Mouse (Mus musculus) CH12.LX (cell line): ENCODE results near the gene Srgap3. TPM values are rescaled to one million over a fixed set of nuclear protein-coding genes. Genes with fewer than 3 reads are reported as not detected.

Experiments
- DNase-seq: peaks from one replicate; pipeline ENCODE4 v3.0.0-alpha.2; 2013; ENCODE audit errors: extremely low read depth
- H3K27ac ChIP-seq: 2 replicates; pipeline ENCODE4 v1.5.1; 2012; ENCODE audit warnings: low read depth, mild to moderate bottlenecking, control low read depth, moderate library complexity; ENCODE audit not compliant: insufficient read depth
- H3K27me3 ChIP-seq: replicated peaks from 2 replicates; pipeline ENCODE3; 2012; ENCODE audit warnings: inconsistent platforms
- H3K36me3 ChIP-seq, 2 experiments: replicated peaks in 1 of 2; 2 replicates each; pipeline versions ENCODE3 to v1.6.1; 2012; ENCODE audit warnings: inconsistent platforms in 1 of 2, low read length in 1 of 2, mild to moderate bottlenecking in 1 of 2, mixed read lengths in 1 of 2, moderate library complexity in 1 of 2; ENCODE audit not compliant: control insufficient read depth in 1 of 2, insufficient read depth in 1 of 2
- H3K4me1 ChIP-seq, 2 experiments: 2 replicates each; pipeline ENCODE4 v1.6.1; 2012; ENCODE audit warnings: inconsistent platforms in 1 of 2, moderate library complexity in 1 of 2; ENCODE audit not compliant: insufficient read depth in 2 of 2, control insufficient read depth in 1 of 2
- H3K4me2 ChIP-seq: 2 replicates; pipeline ENCODE4 v1.6.1; 2012; ENCODE audit warnings: low read depth, mild to moderate bottlenecking, control low read depth; ENCODE audit not compliant: poor library complexity, insufficient read depth, severe bottlenecking
- H3K4me3 ChIP-seq, 3 experiments: fragments of 150-350 bp in 1 of 3; sonication (generic) in 1 of 3; replicated peaks in 1 of 3; 2 replicates each; pipeline versions ENCODE3 to v1.5.1; 2011 to 2012; ENCODE audit warnings: low read depth in 2 of 3, low read length in 2 of 3, mild to moderate bottlenecking in 2 of 3, moderate library complexity in 2 of 3, control low read depth in 1 of 3, improper control_type of control experiment in 1 of 3, inconsistent platforms in 1 of 3, mixed read lengths in 1 of 3; ENCODE audit not compliant: poor library complexity in 1 of 3
- H3K79me2 ChIP-seq: replicated peaks from 2 replicates; pipeline ENCODE4 v1.6.1; 2012; ENCODE audit warnings: mild to moderate bottlenecking, moderate library complexity; ENCODE audit not compliant: control insufficient read depth, poor library complexity, insufficient read depth, severe bottlenecking; ENCODE audit errors: extremely low read depth
- H3K9ac ChIP-seq: 2 replicates; pipeline ENCODE4 v1.6.1; 2012; ENCODE audit warnings: low read depth, mild to moderate bottlenecking, control low read depth, moderate library complexity; ENCODE audit not compliant: insufficient read depth
- H3K9me3 ChIP-seq: replicated peaks from 2 replicates; pipeline ENCODE3; 2012; ENCODE audit warnings: low read length, inconsistent platforms, mixed read lengths
- BHLHE40 ChIP-seq: IDR thresholded peaks from 2 replicates; pipeline ENCODE4 v1.6.1; 2011; ENCODE audit warnings: mild to moderate bottlenecking, low read depth, low read length, improper control_type of control experiment
- CTCF ChIP-seq, 2 experiments: IDR thresholded peaks in 1 of 2; conservative IDR thresholded peaks in 1 of 2; 2 replicates each; pipeline ENCODE4 v1.5.1; 2011 to 2012; ENCODE audit warnings: low read depth in 2 of 2, low read length in 2 of 2, improper control_type of control experiment in 1 of 2, inconsistent platforms in 1 of 2, mild to moderate bottlenecking in 1 of 2, moderate library complexity in 1 of 2
- E2F4 ChIP-seq: IDR thresholded peaks from 2 replicates; pipeline ENCODE4 v1.6.1; 2011; ENCODE audit warnings: low read depth, low read length, improper control_type of control experiment; ENCODE audit not compliant: insufficient replicate concordance
- ELF1 ChIP-seq: IDR thresholded peaks from 2 replicates; pipeline ENCODE4 v1.6.1; 2014; ENCODE audit warnings: low read depth, mild to moderate bottlenecking, inconsistent platforms, low read length, improper control_type of control experiment
- EP300 ChIP-seq: IDR thresholded peaks from 2 replicates; pipeline ENCODE4 v1.6.1; 2011; ENCODE audit warnings: low read length, improper control_type of control experiment
- ETS1 ChIP-seq: conservative IDR thresholded peaks from 2 replicates; pipeline ENCODE4 v1.6.1; 2012; ENCODE audit warnings: low read depth, mild to moderate bottlenecking, inconsistent platforms, low read length, improper control_type of control experiment, moderate library complexity
- GABPA ChIP-seq: IDR thresholded peaks from 2 replicates; pipeline ENCODE4 v1.6.1; 2012; ENCODE audit warnings: low read depth, low read length, improper control_type of control experiment, inconsistent platforms; ENCODE audit not compliant: insufficient replicate concordance
- HCFC1 ChIP-seq: IDR thresholded peaks from 2 replicates; pipeline ENCODE4 v1.6.1; 2012; ENCODE audit warnings: low read depth, mild to moderate bottlenecking, inconsistent platforms, low read length, improper control_type of control experiment
- IRF4 ChIP-seq: IDR thresholded peaks from 2 replicates; pipeline ENCODE4 v1.6.1; 2014; ENCODE audit warnings: low read depth, mild to moderate bottlenecking, inconsistent platforms, low read length, improper control_type of control experiment
- JUND ChIP-seq: conservative IDR thresholded peaks from 2 replicates; pipeline ENCODE4 v1.6.1; 2011; ENCODE audit warnings: low read depth, low read length, improper control_type of control experiment
- MAFK ChIP-seq: IDR thresholded peaks from 2 replicates; pipeline ENCODE4 v1.6.1; 2011; ENCODE audit warnings: low read length, improper control_type of control experiment; ENCODE audit not compliant: insufficient replicate concordance
- MAX ChIP-seq: IDR thresholded peaks from 2 replicates; pipeline ENCODE4 v1.6.1; 2011; ENCODE audit warnings: low read length, improper control_type of control experiment
- MAZ ChIP-seq: IDR thresholded peaks from 2 replicates; pipeline ENCODE4 v1.6.1; 2012; ENCODE audit warnings: low read depth, mild to moderate bottlenecking, inconsistent platforms, low read length, improper control_type of control experiment, moderate library complexity
- MEF2A ChIP-seq: IDR thresholded peaks from 2 replicates; pipeline ENCODE4 v1.6.1; 2014; ENCODE audit warnings: low read depth, mild to moderate bottlenecking, inconsistent platforms, low read length, improper control_type of control experiment, borderline replicate concordance
- MXI1 ChIP-seq: IDR thresholded peaks from 2 replicates; pipeline ENCODE4 v1.6.1; 2011; ENCODE audit warnings: mild to moderate bottlenecking, low read depth, low read length, improper control_type of control experiment
- MYC ChIP-seq: IDR thresholded peaks from 2 replicates; pipeline ENCODE4 v1.6.1; 2011; ENCODE audit warnings: low read depth, mild to moderate bottlenecking, improper control_type of control experiment, low read length
- NELFE ChIP-seq: IDR thresholded peaks from 2 replicates; pipeline ENCODE4 v1.6.1; 2011; ENCODE audit warnings: low read depth, low read length, improper control_type of control experiment
- NRF1 ChIP-seq: IDR thresholded peaks from 2 replicates; pipeline ENCODE4 v1.6.1; 2014; ENCODE audit warnings: low read depth, mild to moderate bottlenecking, inconsistent platforms, low read length, improper control_type of control experiment, moderate library complexity
- PAX5 ChIP-seq: IDR thresholded peaks from 2 replicates; pipeline ENCODE4 v1.6.1; 2012; ENCODE audit warnings: low read length, inconsistent platforms, mixed read lengths
- POLR2AphosphoS2 ChIP-seq: IDR thresholded peaks from 2 replicates; pipeline ENCODE4 v1.6.1; 2011; ENCODE audit warnings: low read depth, low read length, improper control_type of control experiment
- SMC3 ChIP-seq: IDR thresholded peaks from 2 replicates; pipeline ENCODE4 v1.6.1; 2011; ENCODE audit warnings: low read depth, low read length, improper control_type of control experiment
- TBP ChIP-seq: conservative IDR thresholded peaks from 2 replicates; pipeline ENCODE4 v1.6.1; 2011; ENCODE audit warnings: low read depth, low read length, improper control_type of control experiment
- TCF12 ChIP-seq: IDR thresholded peaks from 2 replicates; pipeline ENCODE4 v1.6.1; 2014; ENCODE audit warnings: low read depth, mild to moderate bottlenecking, inconsistent platforms, low read length, improper control_type of control experiment
- UBTF ChIP-seq: IDR thresholded peaks from 2 replicates; pipeline ENCODE4 v1.6.1; 2012; ENCODE audit warnings: low read depth, mild to moderate bottlenecking, inconsistent platforms, low read length, improper control_type of control experiment, moderate library complexity
- USF2 ChIP-seq: conservative IDR thresholded peaks from 2 replicates; pipeline ENCODE4 v1.6.1; 2011; ENCODE audit warnings: low read depth, low read length, improper control_type of control experiment
- ZKSCAN1 ChIP-seq: IDR thresholded peaks from 2 replicates; pipeline ENCODE4 v1.6.1; 2012; ENCODE audit warnings: low read depth, inconsistent platforms, low read length, improper control_type of control experiment, borderline replicate concordance
- ZMIZ1 ChIP-seq: IDR thresholded peaks from 2 replicates; pipeline ENCODE4 v1.6.1; 2012; ENCODE audit warnings: low read depth, mild to moderate bottlenecking, inconsistent platforms, low read length, improper control_type of control experiment
- dilution Hi-C: fragments of 300-500 bp; cut with MboI; formaldehyde crosslinking; loops from 2 replicates; pipeline ENCODE4 v1.14.3; 2020; ENCODE audit warnings: low sequenced_read_pairs; ENCODE audit not compliant: extremely low pct_unique_long_range_greater_than_20kb, extremely low pct_ligation_motif_present
- in situ Hi-C: fragments of 300-500 bp; cut with MboI; formaldehyde crosslinking; loops from 3 replicates; pipeline ENCODE4 v1.14.3; 2019; ENCODE audit warnings: low sequenced_read_pairs, low pct_ligation_motif_present, low pct_unique_long_range_greater_than_20kb, mixed read lengths
- polyA plus RNA-seq: library from polyadenylated mRNA; unstranded; fragments of >175 nt; gene quantifications from 2 replicates; pipeline ENCODE4 v1.2.1, GENCODE M21; 2012; ENCODE audit warnings: low read depth; ENCODE audit not compliant: insufficient read length
- total RNA-seq, 2 experiments: library from RNA; depleted of rRNA; stranded (reverse); fragments of 300-350 nt in 1 of 2; fragments of >200 nt in 1 of 2; gene quantifications; 2 replicates each; pipeline ENCODE4 v1.2.3; 2012 to 2014

Srgap3 gene
- total and polyA plus RNA-seq, 3 experiments, result 1.5 to 4.5 (median 2.1) TPM

- Histone ChIP-seq H3K4me1 (peaks cover 9 to 47% of the 10 kb centered on the region in 2 experiments; a peak in 3 of 4 replicates), H3K9me3 (peaks cover under 1% of the 10 kb centered on the region), H3K79me2 (peaks cover 4% of the 10 kb centered on the region; the same call in 1 of the 2 replicates), H3K27ac (no peak overlapping the region), H3K27me3 (no peaks in the 10 kb centered on the region), H3K4me3 (no peak overlapping the region), H3K9ac (no peak overlapping the region), H3K36me3 (peaks cover 0 to 11% of the 10 kb centered on the region in 2 experiments), H3K4me2 (no peak overlapping the region)
- in situ Hi-C loops, result no loop called here
- dilution Hi-C loops, result no loop called here
- DNase-seq, result no peak
- TF ChIP-seq GABPA, result no peak
- no peak for TF ChIP-seq USF2
These were observed 29.3 kb downstream of the Srgap3 start for GRCm38 (mm10) chr6:112917717-112918116.

GRCm38 (mm10) chr6:112916243-112916642 is 30.8 kb downstream of the Srgap3 start:
- Histone ChIP-seq H3K79me2 (peaks cover 4% of the 10 kb centered on the region; the same call in 1 of the 2 replicates), H3K27ac (no peak overlapping the region; the same call in 1 of the 2 replicates), H3K9me3 (no peaks in the 10 kb centered on the region), H3K27me3 (no peaks in the 10 kb centered on the region), H3K4me2 (no peak overlapping the region), H3K4me1 (peaks cover 14 to 57% of the 10 kb centered on the region in 2 experiments; a peak in 3 of 4 replicates), H3K36me3 (peaks cover 0 to 6% of the 10 kb centered on the region in 2 experiments), H3K9ac (no peak overlapping the region), H3K4me3 (no peak overlapping the region)
- DNase-seq, result peak; percentile 52
- TF ChIP-seq JUND (no peak), POLR2AphosphoS2 (no peak), EP300 (0 out of 2 replicates have a peak, but pooled peaks have one; percentile 31), HCFC1 (no peak), NELFE (no peak), MAFK (no peak), ZMIZ1 (no peak), PAX5 (no peak), IRF4 (0 out of 2 replicates have a peak, but pooled peaks have one; percentile 16), SMC3 (no peak), MYC (no peak), BHLHE40 (peak; percentile 65), ETS1 (peak; percentile 54)
- dilution Hi-C loops, result no loop called here
- in situ Hi-C loops, result no loop called here

- dilution Hi-C loops (no loop called here), in situ Hi-C loops (no loop called here)
- peak; percentile 60 for DNase-seq
- Histone ChIP-seq H3K4me1 (peaks cover 15 to 60% of the 10 kb centered on the region in 2 experiments), H3K79me2 (no peaks in the 10 kb centered on the region), H3K36me3 (peaks cover 0 to 2% of the 10 kb centered on the region in 2 experiments), H3K4me2 (peak overlapping the region; percentile 10; the same call in 1 of the 2 replicates), H3K4me3 (no peak overlapping the region), H3K27me3 (no peaks in the 10 kb centered on the region), H3K9ac (no peak overlapping the region), H3K27ac (peak overlapping the region; percentile 72; the same call in 1 of the 2 replicates), H3K9me3 (no peaks in the 10 kb centered on the region)
- no peak for TF ChIP-seq CTCF (conservative IDR thresholded peaks at IDR 0.05 in 1 of 2, IDR thresholded peaks at IDR 0.05 in 1 of 2; ENCODE audit: low read depth in 2 of 2, low read length in 2 of 2)
- no peak for TF ChIP-seq TCF12
- peak; percentile 27; the same call in 1 of the 2 replicates for TF ChIP-seq MAX
- TF ChIP-seq TBP, result no peak
- peak; percentile 35; the same call in 1 of the 2 replicates for TF ChIP-seq MEF2A
- TF ChIP-seq MAZ, result no peak
- TF ChIP-seq PAX5, result no peak
- no peak for TF ChIP-seq UBTF
- no peak for TF ChIP-seq ZKSCAN1
- TF ChIP-seq IRF4, result peak; percentile 50; the same call in 1 of the 2 replicates
- TF ChIP-seq MXI1, result no peak
- TF ChIP-seq NRF1, result no peak
- TF ChIP-seq GABPA, result no peak
- TF ChIP-seq ELF1, result no peak
- no peak for TF ChIP-seq E2F4
- TF ChIP-seq USF2, result no peak
These were observed 34.5 kb downstream of the Srgap3 start for GRCm38 (mm10) chr6:112912552-112912951.
